Mouse (Mus musculus) natural killer cell, adult 2 months (primary cell): ENCODE results near the gene Slc35f4.

ENCODE experiments used
- DNase-seq, 2 experiments: peaks; one replicate each; pipeline ENCODE4 v3.0.0; 2022; ENCODE audit warnings: low spot score in 2 of 2

The Slc35f4 gene

DNA sequence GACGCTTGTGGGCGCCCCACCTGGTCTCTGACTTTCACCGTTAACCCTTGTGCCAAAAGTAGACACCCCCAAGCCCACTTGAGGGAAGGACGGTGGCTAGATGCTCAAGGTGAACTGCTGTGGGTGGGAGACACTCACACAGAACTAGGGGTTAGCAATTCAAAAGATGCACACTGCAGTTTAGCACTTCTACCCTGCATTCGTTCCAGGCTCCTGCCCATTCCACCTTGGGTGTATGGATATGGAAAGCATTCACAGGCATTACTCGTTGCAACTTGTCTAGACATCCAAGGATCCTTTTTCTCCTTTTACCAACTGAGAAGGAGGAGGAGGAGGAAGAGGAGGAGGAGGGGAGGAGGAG lies at the start of gene Slc35f4:
Slc35f4 (minus strand) TSS at position 116 of the 361 bp plus-strand sequence.
- DNase-seq = no peak

- DNase-seq = no peak
These were observed 42.5 kb upstream of the Slc35f4 start for GRCm38 (mm10) chr14:49568369-49568768.

- no peak for DNase-seq
These were observed 34.9 kb upstream of the Slc35f4 start for GRCm38 (mm10) chr14:49560706-49561105.

DNA sequence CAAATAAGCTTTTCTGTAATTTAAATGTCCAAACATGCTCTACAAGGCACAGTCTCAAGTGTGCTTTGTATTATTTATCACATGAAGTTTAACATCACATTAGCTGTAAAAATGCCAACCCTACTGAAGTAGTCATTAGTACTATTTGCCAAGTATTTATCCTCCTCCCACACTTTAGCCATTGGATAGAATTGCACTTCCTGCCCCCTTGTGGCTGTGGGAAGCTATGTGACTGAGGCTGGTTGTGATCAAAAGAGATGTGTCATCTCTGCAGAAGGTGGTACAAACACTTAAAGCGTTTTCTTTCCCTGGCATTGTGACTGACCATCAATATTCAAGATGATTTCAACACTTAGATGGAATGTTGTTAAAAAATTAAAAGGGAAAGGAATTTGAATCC lies 14.3 kb upstream of the Slc35f4 start:
- no peak for DNase-seq

GRCm38 (mm10) chr14:49525176-49525930 lies 493 bp downstream of the Slc35f4 start:
- DNase-seq = no peak

DNA sequence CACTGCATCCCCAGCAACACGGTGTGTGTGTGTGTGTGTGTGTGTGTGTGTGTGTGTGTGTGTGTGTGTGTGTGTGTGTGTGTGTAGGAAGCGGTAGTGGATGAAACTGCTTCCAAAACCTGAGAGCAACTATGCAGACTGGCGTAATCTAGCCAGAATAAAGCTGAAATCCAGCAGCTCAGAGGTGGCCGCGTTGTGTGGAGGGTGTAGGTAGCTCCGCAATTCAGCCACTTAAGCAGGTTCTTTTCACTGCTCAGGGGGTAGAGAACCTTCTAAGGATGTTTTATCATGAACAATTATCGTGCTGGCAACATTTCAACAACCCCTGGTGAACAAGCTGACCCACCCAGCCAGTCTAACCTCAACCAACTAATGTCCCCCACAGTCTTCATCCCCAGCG lies 1.2 kb downstream of the Slc35f4 start:
- no peak for DNase-seq

DNA sequence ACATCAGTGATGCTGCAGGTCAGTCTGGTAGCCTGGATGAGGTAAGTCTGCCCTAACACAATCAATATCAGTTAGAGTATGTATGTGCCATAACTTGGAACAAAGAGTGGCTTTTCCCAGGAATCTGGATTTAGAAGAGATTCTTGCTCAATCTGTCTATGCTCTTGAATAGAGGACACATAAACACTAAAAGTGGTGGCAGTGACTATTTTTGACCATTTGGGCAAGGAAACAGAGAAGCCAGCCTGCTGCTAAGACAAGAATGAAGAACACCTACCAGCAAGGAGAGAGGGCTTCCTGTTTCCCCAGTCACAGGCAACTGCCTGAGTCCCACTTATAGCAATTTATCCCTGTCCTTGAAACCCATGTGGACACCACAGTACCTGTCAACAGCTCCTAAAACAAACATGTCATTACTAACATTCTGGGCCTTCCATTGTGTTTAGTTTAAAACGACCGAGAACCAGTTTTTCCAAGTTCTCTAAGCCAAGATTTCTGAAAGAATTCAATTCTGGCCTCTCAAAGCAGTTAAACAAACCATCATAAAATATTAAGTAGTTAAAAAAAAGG lies 10.7 kb downstream of the Slc35f4 start:
- no peak for DNase-seq

DNA sequence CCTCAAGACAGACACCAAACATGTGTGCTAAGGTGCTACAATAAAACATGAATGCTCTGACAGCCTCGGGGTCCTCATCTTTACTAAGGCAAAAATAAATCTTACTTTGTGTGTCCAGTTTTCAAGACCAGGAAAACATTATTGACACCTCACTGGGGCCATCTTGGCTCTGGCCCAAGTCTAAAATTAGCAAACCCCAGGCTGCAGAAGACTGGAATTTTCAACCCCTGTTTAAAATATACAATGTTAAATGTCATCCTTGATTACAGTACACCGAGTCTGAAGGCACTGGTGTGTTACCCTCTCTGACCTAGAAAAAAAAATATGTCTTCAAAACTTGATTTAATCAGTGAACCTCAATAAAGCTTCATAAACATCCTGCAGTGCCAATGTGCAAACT lies 11.7 kb downstream of the Slc35f4 start:
- no peak for DNase-seq

DNA sequence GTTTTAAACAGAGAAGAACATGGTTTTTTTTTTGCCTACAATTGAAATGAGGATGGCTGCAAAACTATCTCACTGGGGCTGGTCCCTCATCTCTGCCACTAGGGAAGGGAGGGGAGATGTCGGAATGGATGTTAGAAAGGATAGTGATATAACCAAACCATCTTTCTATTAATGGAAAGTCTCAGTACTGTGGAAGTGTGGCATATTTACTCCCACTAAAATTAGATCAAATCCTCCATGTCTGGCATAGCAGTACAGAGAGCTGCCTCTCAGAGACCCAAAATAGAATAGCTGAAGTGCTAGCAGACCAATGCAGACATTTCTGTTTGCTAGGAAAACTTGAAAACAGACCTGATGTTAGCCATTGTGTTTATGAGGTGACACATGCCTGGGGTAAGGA lies 30.7 kb downstream of the Slc35f4 start:
- DNase-seq = no peak

DNA sequence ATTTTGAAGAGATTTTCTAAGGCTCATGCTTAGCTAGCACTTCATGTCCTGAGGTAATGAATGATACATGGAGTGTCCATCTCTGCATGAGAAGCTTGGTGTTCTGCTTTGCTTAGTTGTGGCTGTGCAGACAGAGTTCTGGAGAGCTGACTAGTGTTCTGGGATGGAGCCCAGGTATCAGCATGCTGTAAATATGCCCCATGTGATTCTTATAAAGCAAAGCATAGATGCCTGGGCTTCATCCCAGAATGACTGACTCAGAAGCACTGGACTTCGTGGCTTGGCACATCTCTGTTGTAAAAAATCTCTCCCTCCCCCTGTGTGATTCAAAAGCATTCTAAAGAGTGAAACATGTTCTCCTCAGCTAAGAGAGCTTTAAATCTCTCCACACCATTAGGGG lies 32.1 kb downstream of the Slc35f4 start:
- no peak for DNase-seq

DNA sequence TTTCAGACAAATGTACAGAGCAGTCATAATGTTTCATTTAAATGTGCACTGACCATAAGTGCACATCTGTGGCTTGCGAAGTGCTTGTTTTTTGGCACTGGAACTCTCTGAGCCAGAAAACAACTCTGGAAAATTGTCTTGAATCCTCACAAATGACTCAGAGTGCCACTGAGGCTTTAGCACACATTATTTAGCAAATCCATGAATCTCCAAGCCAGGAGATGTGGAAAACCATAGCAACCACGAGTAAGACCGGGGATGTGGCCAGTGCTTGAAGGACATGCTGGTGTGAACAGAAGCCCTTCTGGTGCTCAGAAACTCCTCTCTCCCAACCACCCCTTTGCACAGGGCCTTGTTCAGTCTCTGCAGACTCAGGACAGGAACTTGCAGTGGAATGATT lies 33.3 kb downstream of the Slc35f4 start:
- no peak for DNase-seq

DNA sequence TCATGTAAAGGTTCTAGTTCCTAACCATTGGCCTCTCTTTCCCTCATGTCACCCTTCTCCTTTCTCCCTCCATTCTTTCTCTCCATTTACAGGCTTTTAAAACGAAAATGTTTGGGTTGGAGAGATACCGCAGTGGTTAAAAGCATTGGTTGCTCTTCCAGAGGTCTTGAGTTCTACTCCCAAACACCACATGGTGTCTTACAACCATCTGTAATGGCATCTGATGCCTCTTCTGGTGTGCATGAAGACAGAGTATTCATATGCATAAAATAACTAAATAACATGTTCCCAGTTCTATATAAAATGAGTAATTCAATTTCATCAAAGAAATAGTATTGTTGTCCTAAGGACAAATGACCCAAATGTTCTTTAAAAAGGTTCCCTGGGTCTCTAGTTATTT lies 49.2 kb downstream of the Slc35f4 start:
- no peak for DNase-seq

- DNase-seq = no peak
These were observed 64.1 kb downstream of the Slc35f4 start for GRCm38 (mm10) chr14:49461761-49462160.

- DNase-seq = no peak
These were observed 65.0 kb downstream of the Slc35f4 start for GRCm38 (mm10) chr14:49460799-49461198.

DNA sequence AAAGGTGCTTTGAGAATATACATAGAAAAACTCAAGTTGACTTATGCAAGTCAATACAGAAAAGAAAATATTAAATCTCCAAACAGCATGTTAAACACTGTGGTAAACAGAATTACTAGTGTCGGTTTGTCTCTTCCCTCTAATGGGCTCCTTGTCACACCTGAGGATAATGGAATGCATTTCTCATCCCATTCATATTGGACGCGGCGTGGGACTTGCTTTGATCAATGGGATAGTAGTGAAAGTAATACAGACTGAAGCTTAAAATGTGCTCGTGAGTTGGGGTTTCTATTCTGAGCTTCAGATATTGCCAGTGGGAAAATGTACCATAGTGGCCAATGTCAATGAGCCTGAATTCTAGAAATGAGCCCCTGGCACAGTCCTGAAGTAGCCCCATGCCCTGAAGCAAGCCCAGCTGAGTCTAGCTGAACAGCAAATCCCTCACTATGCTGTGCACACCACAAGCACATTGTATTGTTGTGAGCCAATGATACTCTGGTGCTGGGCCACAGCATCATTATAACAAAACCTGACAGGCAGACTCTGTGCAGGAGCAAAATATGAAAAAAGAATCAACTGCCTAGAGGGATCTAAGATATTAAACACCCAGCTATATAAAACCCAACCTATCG lies 71.4 kb downstream of the Slc35f4 start:
- DNase-seq = no peak

- no peak for DNase-seq
These were observed 72.1 kb downstream of the Slc35f4 start for GRCm38 (mm10) chr14:49453782-49454181.

DNA sequence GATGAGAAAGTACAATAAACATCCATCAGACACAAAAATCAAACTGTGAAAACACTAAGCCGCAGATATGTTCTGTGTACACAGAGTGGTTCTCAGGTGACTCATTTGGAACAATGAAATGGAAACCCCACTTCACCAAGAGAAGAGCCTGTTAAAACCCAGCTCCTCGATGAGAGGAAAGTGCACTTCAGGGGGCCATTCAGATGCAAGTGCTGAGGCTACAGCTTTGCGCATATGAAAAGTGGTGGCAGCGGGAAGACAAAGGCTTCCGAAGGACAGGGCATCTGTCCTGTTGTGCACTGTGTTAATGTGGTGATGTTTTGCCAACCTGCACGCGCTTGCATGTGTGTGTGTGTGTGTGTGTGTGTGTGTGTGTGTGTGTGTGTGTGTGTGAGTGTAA lies 78.2 kb downstream of the Slc35f4 start:
- no peak for DNase-seq

GRCm38 (mm10) chr14:49446461-49446860 lies 79.4 kb downstream of the Slc35f4 start:
- DNase-seq = no peak

DNA sequence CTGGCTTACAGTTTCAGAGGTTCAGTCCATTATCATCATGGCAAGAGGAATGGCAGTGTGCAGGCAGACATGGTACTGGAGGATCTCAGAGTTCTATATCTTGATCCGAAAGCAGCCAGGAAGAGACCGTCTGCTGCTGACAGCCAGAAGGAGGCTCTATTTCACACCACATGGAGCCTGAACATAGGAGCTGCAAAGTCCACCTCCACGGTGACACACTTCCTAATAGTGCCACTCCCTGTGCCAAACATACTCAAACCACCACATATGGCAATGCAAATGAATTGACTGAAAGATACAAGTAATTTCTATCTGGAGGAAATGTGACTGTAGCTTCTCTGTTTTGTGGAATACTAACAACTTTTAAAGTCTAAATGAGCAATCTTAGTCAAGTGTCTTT lies 89.0 kb downstream of the Slc35f4 start:
- no peak for DNase-seq

DNA sequence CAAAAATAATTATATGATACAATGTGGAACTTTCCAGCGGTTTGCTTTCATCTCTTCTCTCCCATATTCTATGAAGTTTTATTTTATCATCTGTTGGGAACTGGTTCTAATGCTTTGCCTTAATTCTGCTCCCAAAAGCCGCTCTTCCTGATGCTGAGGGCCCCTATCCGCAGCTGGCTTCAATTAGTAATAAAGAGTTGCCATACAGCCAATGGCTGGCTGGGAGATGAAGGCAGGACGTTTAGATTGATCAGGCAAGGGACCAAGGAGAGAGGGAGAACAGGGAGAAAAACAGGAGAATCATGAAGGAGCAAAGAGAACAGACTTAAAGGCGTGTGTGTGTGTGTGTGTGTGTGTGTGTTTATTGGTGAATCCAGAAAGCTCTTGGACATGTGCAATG lies 94.0 kb downstream of the Slc35f4 start:
- no peak for DNase-seq

DNA sequence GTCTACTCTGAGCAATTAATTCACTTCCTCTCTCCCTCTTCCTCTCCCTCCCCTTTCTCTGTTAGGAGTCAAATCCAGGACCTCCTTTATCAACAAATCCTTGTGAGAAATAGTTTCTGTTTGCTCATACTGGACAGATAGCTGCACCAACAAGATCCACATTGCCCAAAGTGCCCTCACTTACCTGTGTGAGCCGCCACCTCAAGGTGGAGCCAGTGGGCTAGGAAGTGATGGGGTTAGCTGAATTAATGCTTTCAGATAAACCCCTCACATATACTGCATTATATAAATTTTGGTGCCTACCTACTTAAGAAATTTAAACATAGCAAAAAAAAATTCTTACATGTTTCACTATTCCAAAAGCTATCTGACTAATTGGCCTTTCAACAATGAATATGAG lies 133.4 kb downstream of the Slc35f4 start:
- DNase-seq = no peak

- no peak for DNase-seq
These were observed 163.7 kb downstream of the Slc35f4 start for GRCm38 (mm10) chr14:49362161-49362560.

GRCm38 (mm10) chr14:49355561-49355960 lies 170.3 kb downstream of the Slc35f4 start:
- DNase-seq = no peak
